Mouse (Mus musculus): ENCODE measurements around the gene Veph1. TPM values are rescaled to one million over a fixed set of nuclear protein-coding genes. Genes with fewer than 3 reads are reported as not detected.

Veph1 gene
- polyA plus RNA-seq, 1 experiment: not detected

GRCm38 (mm10) chr3:66193910-66194562 is 102.6 kb downstream of the Veph1 start:
- Histone ChIP-seq H3K36me3 (ENCODE audit: control insufficient read depth, insufficient read depth, low read length) (no peaks in the 10 kb centered on the region), H3K27me3 (ENCODE audit: control insufficient read depth, insufficient read depth, low read length) (no peaks in the 10 kb centered on the region), H3K4me3 (ENCODE audit: low read depth, low read length) (no peak overlapping the region), H3K4me1 (ENCODE audit: control insufficient read depth, insufficient read depth, insufficient read length, low read length) (no peaks in the 10 kb centered on the region), H3K27ac (ENCODE audit: insufficient read depth, low read depth, low read length) (no peak overlapping the region)
- 81% methylated on average over 3 of the region's 3 CpGs for WGBS
- no peak for TF ChIP-seq POLR2A (IDR thresholded peaks at IDR 0.05; ENCODE audit: low read depth, low read length)
- no peak for TF ChIP-seq CTCF (IDR thresholded peaks at IDR 0.05; ENCODE audit: extremely low read depth, insufficient read length, insufficient replicate concordance, low read depth, low read length)

GRCm38 (mm10) chr3:66179647-66180046 is 117.0 kb downstream of the Veph1 start:
- no peaks in the 10 kb centered on the region for H3K36me3 ChIP-seq (ENCODE audit: control insufficient read depth, insufficient read depth, low read length)
- H3K27me3 ChIP-seq (ENCODE audit: control insufficient read depth, insufficient read depth, low read length): no peaks in the 10 kb centered on the region
- 74% methylated on average over 2 of the region's 2 CpGs for WGBS
- no peak overlapping the region for H3K27ac ChIP-seq (ENCODE audit: insufficient read depth, low read depth, low read length)
- TF ChIP-seq POLR2A (IDR thresholded peaks at IDR 0.05; ENCODE audit: low read depth, low read length) (no peak), CTCF (IDR thresholded peaks at IDR 0.05; ENCODE audit: extremely low read depth, insufficient read length, insufficient replicate concordance, low read depth, low read length) (no peak)
- no peak overlapping the region for H3K4me3 ChIP-seq (ENCODE audit: low read depth, low read length)
- H3K4me1 ChIP-seq (ENCODE audit: control insufficient read depth, insufficient read depth, insufficient read length, low read length): no peaks in the 10 kb centered on the region

- 65% methylated on average over 5 of the region's 5 CpGs for WGBS
- TF ChIP-seq POLR2A (IDR thresholded peaks at IDR 0.05; ENCODE audit: low read depth, low read length) (no peak), CTCF (IDR thresholded peaks at IDR 0.05; ENCODE audit: extremely low read depth, insufficient read length, insufficient replicate concordance, low read depth, low read length) (no peak)
Observed at GRCm38 (mm10) chr3:66172907-66173306, 123.7 kb downstream of the Veph1 start.

GRCm38 (mm10) chr3:66169873-66170538 is 126.6 kb downstream of the Veph1 start:
- H3K36me3 ChIP-seq (ENCODE audit: control insufficient read depth, insufficient read depth, low read length): no peaks in the 10 kb centered on the region
- H3K4me3 ChIP-seq (ENCODE audit: low read depth, low read length): no peak overlapping the region
- H3K4me1 ChIP-seq (ENCODE audit: control insufficient read depth, insufficient read depth, insufficient read length, low read length): no peaks in the 10 kb centered on the region
- H3K27ac ChIP-seq (ENCODE audit: insufficient read depth, low read depth, low read length): no peak overlapping the region
- H3K27me3 ChIP-seq (ENCODE audit: control insufficient read depth, insufficient read depth, low read length): no peaks in the 10 kb centered on the region
- TF ChIP-seq CTCF (IDR thresholded peaks at IDR 0.05; ENCODE audit: extremely low read depth, insufficient read length, insufficient replicate concordance, low read depth, low read length) (no peak), POLR2A (IDR thresholded peaks at IDR 0.05; ENCODE audit: low read depth, low read length) (no peak)
- 84% methylated on average over 3 of the region's 3 CpGs for WGBS

More at GRCm38 (mm10) chr3:66172907-66173306, 123.7 kb downstream of the Veph1 start:
- no peaks in the 10 kb centered on the region for H3K27me3 ChIP-seq (ENCODE audit: control insufficient read depth, insufficient read depth, low read length)
- H3K27ac ChIP-seq (ENCODE audit: insufficient read depth, low read depth, low read length): no peak overlapping the region
- no peaks in the 10 kb centered on the region for H3K36me3 ChIP-seq (ENCODE audit: control insufficient read depth, insufficient read depth, low read length)
- no peaks in the 10 kb centered on the region for H3K4me1 ChIP-seq (ENCODE audit: control insufficient read depth, insufficient read depth, insufficient read length, low read length)
- H3K4me3 ChIP-seq (ENCODE audit: low read depth, low read length): no peak overlapping the region

- Histone ChIP-seq H3K4me1 (ENCODE audit: control insufficient read depth, insufficient read depth, insufficient read length, low read length) (no peaks in the 10 kb centered on the region), H3K27ac (ENCODE audit: insufficient read depth, low read depth, low read length) (no peak overlapping the region), H3K36me3 (ENCODE audit: control insufficient read depth, insufficient read depth, low read length) (no peaks in the 10 kb centered on the region), H3K27me3 (ENCODE audit: control insufficient read depth, insufficient read depth, low read length) (no peaks in the 10 kb centered on the region), H3K4me3 (ENCODE audit: low read depth, low read length) (no peak overlapping the region)
- TF ChIP-seq CTCF (IDR thresholded peaks at IDR 0.05; ENCODE audit: extremely low read depth, insufficient read length, insufficient replicate concordance, low read depth, low read length) (no peak), POLR2A (IDR thresholded peaks at IDR 0.05; ENCODE audit: low read depth, low read length) (no peak)
- WGBS: 85% methylated on average over 6 of the region's 6 CpGs
Observed at GRCm38 (mm10) chr3:66166606-66167290, 129.9 kb downstream of the Veph1 start.

- Histone ChIP-seq H3K4me3 (ENCODE audit: low read depth, low read length) (no peak overlapping the region), H3K4me1 (ENCODE audit: control insufficient read depth, insufficient read depth, insufficient read length, low read length) (no peaks in the 10 kb centered on the region), H3K27ac (ENCODE audit: insufficient read depth, low read depth, low read length) (no peak overlapping the region), H3K27me3 (ENCODE audit: control insufficient read depth, insufficient read depth, low read length) (no peaks in the 10 kb centered on the region), H3K36me3 (ENCODE audit: control insufficient read depth, insufficient read depth, low read length) (no peaks in the 10 kb centered on the region)
- WGBS: 54% methylated on average over 5 of the region's 5 CpGs
- TF ChIP-seq POLR2A (IDR thresholded peaks at IDR 0.05; ENCODE audit: low read depth, low read length) (no peak), CTCF (IDR thresholded peaks at IDR 0.05; ENCODE audit: extremely low read depth, insufficient read length, insufficient replicate concordance, low read depth, low read length) (no peak)
Observed at GRCm38 (mm10) chr3:66165026-66165425, 131.6 kb downstream of the Veph1 start.

- Histone ChIP-seq H3K36me3 (ENCODE audit: control insufficient read depth, insufficient read depth, low read length) (no peaks in the 10 kb centered on the region), H3K4me1 (ENCODE audit: control insufficient read depth, insufficient read depth, insufficient read length, low read length) (no peaks in the 10 kb centered on the region), H3K27me3 (ENCODE audit: control insufficient read depth, insufficient read depth, low read length) (no peaks in the 10 kb centered on the region), H3K27ac (ENCODE audit: insufficient read depth, low read depth, low read length) (no peak overlapping the region), H3K4me3 (ENCODE audit: low read depth, low read length) (no peak overlapping the region)
- no peak for TF ChIP-seq CTCF (IDR thresholded peaks at IDR 0.05; ENCODE audit: extremely low read depth, insufficient read length, insufficient replicate concordance, low read depth, low read length)
- no peak for TF ChIP-seq POLR2A (IDR thresholded peaks at IDR 0.05; ENCODE audit: low read depth, low read length)
- WGBS: 31% methylated on average over 3 of the region's 3 CpGs
Observed at GRCm38 (mm10) chr3:66164585-66164984, 132.1 kb downstream of the Veph1 start.
